Mouse (Mus musculus) WW6 (cell line): ENCODE data around the gene Ttc21b.

Experiments used
- DNase-seq: peaks from one replicate; pipeline ENCODE4 v3.0.0-alpha.2; 2013; ENCODE audit warnings: low read depth, low spot score

Gene Ttc21b

DNA sequence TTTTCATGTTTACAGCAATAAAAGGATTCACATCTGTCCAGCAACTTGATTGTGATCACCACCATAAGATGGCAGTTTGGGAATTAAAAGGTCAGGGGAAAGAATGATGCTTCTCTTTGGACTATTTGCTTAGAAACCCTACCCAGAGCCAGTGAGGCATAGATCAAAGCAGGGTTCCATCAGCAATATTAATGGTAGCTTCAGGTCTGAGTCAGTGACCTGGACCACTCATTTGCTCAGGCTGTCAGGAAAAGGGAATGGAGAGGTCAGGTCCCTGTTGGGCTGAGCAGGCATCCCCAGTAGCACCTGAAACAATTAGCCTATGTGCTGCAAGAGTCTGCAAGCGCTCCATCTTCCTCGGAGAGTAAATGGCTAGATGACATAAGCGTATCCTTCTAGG lies 84.8 kb downstream of the Ttc21b start:
- no peak for DNase-seq

DNA sequence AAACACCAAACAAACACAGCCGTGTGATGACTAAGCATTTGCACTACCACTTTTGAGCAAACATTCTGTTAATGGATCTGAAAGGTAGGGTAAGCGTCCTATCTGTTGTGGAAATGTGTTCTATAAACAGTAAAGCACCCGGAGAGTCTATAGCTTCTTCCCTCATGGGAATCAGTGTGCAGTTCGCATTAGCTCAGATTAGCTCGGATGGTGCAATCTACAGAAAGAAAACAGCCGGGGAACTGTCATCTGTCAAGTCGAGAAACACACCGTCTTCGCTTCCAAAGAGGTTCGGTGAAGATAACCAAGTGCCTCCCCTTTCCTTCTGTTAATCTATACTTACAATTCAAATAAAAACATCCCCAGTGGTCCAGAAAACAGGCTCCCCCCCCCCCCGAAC lies 85.7 kb downstream of the Ttc21b start:
- no peak for DNase-seq

DNA sequence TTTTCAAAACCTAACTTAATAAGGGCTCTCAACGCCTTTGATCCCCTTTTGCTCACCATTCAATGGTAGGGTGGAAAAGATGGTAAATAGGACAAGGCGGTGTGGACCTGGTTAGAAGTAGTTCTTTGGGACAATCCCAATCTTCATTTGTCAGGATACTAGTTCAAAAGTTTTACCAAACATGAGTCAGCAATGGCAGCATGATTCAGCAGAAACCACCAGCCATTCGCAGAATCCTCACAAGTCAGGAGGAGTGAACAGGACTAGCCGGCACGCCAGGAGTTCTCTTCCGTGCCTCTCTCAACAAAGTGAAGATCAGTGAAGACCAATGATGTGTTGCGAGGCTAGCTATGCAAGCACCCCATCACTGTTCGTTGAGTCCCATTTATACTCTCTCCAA lies 91.4 kb downstream of the Ttc21b start:
- no peak for DNase-seq

DNA sequence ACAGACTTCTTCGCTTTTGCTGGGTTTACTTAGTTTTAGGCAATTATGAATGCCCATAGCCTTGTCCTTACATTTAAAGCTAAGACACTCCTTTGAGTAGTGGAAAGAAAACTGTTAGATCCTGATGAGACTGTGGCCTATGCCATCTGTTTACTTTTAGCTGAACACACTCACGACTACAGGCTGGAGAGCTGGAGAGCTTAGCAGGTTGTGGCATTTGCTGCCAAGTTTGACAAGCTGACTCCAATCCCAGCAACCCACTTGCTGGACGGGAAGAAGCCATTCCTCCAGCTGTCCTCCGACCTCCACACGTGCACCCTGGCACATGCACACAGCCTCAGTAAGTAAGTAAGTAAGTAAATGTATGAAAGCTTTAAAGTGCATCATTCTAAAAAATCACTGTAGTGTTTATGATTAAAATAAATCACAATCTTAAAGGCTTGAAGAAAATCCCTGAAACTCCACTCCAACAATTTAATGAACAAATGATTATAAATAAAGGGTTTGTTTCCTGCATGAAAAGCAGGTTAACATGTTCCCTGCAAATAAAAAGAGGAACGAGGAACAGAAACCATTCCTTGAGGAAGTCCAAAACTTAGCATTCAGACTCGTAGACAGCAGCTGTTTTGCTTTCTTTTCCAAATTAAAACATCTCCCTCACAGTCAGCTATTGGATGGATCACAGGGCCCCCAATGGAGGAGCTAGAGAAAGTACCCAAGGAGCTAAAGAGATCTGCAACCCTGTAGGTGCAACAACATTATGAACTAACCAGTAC lies 98.1 kb downstream of the Ttc21b start:
- DNase-seq: no peak

DNA sequence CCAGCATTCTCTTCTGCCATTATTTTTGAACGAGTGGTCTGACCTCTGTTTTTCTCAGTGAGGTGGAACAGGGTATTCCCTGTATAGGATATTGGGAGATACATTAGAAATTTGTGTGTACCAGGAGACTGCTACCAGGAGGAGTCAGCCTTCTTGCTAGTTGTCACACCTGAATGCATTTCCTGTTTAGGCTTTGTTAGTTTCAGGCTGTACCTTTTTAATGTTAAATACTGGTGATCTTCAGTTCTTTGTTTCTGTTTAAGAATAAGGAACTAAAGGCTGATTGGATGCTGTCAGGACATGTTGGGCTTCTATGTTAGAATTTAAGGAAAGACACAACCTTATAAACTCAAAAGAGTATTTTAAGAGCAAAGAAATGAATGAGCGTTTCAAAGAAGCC lies 105.0 kb downstream of the Ttc21b start:
- DNase-seq: no peak

DNA sequence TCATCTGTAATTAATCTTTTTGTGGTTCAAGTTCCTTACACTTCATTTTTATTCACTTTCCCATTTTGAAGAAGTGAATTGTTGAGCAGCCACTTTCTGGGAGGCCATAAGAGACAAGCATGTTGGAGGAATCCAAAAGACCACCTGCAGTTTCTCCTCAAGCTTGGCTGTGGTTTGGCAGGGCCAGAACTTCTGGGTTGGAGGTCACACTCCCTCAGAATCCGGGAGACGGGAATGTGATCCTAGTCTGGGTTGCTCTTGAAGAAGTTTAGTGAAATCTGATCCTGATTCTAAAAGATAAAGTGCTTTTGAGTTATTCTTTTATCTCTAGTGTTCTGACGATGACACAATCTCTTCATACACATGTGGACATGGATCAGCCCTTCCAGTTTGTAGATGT lies 105.9 kb downstream of the Ttc21b start:
- no peak for DNase-seq

DNA sequence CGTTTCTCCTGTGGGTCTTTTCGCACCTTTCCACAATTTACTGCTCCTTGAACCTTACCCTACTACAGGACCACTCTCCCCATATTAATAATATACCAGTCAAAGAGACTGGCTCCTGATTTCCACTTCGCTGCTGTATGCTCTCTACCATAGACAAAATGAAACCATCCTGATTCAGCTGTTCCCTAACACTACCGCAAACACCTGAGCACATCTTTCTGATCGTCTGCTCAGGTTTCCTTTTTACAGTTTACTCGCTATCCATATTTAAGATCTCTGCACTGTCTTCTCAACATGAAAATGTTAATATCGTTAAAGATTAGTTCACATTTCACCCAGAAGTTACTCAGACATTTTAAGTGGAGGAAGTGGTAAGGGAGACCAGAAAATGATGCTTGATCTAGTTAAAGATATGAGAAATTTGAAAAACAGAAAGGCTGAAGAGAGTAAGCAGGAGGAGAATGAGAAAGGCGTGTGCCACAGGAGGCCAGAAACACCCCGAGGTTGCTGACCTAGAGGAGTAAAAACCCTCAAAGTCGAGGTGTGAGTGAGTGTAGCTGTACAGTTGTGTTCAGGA lies 107.7 kb downstream of the Ttc21b start:
- no peak for DNase-seq

DNA sequence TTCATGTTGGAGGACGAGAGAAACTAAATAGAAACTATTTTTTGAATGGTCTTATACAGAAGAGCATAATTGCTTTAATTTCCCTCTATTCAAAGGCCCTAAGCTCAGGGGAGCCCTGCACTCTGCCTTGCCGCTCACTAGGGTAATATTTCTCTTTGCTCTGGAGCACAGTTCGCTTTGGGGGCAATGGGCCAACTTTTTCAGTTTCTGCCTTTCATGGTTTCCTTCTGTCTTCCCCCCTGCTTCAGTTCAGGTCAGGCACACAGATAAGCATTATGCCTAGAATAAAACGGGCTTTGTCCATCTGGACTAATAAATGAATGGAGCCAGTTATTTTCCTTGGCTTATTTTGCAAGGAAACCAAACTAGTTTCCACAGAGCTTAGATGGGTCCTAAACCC lies 109.9 kb downstream of the Ttc21b start:
- no peak for DNase-seq

DNA sequence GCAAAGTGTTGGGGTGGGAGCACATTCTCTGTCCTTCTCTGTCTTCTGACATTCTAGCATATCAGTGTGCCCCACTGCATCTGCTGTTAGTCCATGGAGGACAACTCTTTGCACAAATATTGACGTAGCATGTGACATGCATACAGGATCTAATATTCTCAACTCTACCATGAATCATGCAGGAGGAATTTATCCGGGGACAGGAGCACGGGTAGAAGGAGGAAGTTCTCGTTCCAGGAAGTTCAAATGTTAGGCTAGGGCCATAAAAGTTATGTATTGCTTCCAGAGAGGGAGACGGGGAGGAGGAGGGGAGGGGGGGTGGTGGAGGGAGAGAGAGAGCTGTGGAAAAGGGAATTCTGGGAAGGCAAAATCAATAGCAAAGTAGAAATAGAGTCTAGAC lies 111.6 kb downstream of the Ttc21b start:
- no peak for DNase-seq

DNA sequence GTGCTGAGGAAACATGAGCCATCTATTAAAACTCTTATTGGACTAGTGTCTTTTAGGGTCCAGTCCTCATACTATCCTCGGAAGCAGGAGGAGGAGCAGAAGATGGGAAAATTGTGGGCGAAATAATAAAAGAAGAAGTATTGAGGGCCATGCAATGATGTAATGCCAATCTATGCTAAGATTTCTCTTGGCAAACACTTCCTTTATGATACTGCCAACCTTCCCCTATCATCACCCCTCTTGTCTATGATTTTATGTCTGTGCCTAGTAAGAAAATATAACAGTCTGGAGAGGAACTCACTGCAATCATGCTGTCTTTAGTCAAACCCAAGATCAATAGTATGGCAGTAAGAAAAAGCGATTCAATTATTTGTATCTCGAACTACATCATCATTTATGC lies 113.1 kb downstream of the Ttc21b start:
- no peak for DNase-seq

DNA sequence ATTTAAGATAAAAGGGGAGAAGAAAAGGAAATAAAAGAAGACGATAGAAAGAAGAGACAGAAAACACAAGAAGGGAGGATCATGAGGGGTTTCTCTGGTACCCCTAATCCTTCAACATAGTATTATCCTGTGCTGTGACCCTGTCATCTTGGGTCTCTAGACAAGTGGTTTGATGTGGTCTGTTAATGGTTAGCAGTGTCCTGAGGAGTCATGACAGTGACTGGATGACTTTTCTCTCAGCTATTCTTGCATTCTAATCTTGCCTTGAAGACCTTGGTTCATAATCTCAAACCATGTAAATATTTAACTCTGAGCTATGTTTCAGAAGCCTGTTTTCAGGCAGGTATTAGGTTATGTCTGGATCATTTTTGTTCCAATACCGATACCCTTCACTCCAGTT lies 113.7 kb downstream of the Ttc21b start:
- no peak for DNase-seq

DNA sequence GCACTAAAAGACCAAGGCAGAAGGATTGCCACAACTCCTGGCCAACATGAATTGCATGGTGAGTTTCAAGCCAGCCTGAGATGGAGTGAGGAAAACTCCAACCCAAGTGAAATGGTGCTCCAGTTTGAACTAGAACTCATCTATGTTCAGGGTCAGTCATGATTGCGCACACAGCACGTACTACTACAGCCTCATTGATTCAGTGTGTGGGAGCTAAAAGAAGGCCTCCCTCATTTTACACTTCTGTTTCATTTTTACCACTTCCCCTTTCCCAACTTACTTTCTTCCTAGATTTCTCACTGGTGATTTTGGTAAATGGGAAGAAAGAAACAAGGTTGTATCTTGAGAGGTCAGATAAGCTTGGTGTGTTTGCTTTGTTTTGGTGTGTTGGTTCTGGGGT lies 114.1 kb downstream of the Ttc21b start:
- DNase-seq: no peak

DNA sequence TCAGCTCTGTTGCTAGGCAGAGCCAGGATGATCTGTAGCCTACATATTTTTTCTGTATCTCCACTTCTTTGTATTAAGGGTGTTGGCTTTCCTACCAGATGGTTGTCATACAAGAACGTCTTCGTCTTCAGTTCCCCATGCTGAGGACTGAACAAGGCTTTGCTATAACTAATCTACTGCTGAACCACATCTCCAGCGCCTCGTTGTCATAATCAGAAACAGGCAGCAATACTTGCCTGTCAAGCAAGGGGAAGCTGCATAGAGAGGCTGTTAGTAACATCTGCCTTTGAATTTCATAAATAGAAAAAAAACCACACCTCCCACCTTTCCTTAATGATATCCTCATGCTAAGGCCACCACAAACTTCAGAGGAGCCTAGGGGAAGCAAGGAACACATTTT lies 116.2 kb downstream of the Ttc21b start:
- no peak for DNase-seq
